Mouse (Mus musculus) cortical plate, adult 2 months (tissue): ENCODE data around the gene Itga9.

Experiments
- CTCF ChIP-seq: fragments of 200-500 bp; IDR thresholded peaks from 2 replicates; pipeline ENCODE4 v1.5.1; 2011; ENCODE audit warnings: mild to moderate bottlenecking, control low read depth, low read length; ENCODE audit not compliant: insufficient read depth; ENCODE audit errors: extremely low read depth
- POLR2A ChIP-seq: fragments of 200-500 bp; IDR thresholded peaks from 2 replicates; pipeline ENCODE4 v1.6.1; 2011; ENCODE audit warnings: mild to moderate bottlenecking, low read length, control low read depth; ENCODE audit not compliant: insufficient read depth; ENCODE audit errors: extremely low read depth

DNA sequence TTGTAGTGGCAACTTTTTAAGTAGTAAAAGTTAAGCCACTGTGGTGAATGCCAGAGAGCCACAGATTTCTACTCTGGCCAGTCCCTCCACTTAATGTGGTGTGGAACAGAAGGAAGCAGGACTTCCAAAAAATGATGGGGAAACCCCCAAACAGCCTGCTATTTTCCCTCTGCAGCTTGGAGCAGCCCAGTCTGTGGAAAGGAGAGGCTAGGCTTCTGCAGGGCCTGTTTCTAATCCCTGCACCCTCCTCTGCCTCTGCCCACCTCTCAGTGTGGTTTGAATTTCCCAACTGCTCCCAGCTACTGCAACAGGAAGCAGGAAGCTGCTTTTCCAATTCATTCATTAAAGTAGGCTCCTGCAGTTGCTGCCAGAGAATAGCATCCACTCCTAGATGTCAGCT lies 158.6 kb downstream of the Itga9 start:
- TF ChIP-seq CTCF = no peak
- TF ChIP-seq POLR2A = no peak
